Mouse (Mus musculus) small intestine, adult 2 months (tissue): ENCODE data around the gene Scgb1a1. TPM values are rescaled to one million over a fixed set of nuclear protein-coding genes. Genes with fewer than 3 reads are reported as not detected.
A peak's percentile ranks its signal among the peaks of the same experiment; 100 is the strongest.

Experiments used
- H3K27ac ChIP-seq: fragments of 200-500 bp; 2 replicates; pipeline ENCODE4 v1.5.1; 2012; ENCODE audit warnings: low read depth, low read length, control low read depth, inconsistent platforms; ENCODE audit not compliant: insufficient read depth
- H3K27me3 ChIP-seq: fragments of 200-500 bp; 2 replicates; pipeline ENCODE4 v1.6.1; 2012; ENCODE audit warnings: mild to moderate bottlenecking, moderate library complexity, low read length, inconsistent platforms; ENCODE audit not compliant: control insufficient read depth, insufficient read depth
- H3K36me3 ChIP-seq: fragments of 200-500 bp; 2 replicates; pipeline ENCODE4 v1.6.1; 2012; ENCODE audit warnings: mild to moderate bottlenecking, low read length, control low read depth, inconsistent platforms; ENCODE audit not compliant: control insufficient read depth, insufficient read depth
- H3K4me1 ChIP-seq: fragments of 200-500 bp; 2 replicates; pipeline ENCODE4 v1.6.1; 2012; ENCODE audit warnings: low read length, inconsistent platforms, mixed read lengths; ENCODE audit not compliant: control insufficient read depth, insufficient read depth, insufficient read length
- H3K4me3 ChIP-seq: fragments of 200-500 bp; 2 replicates; pipeline ENCODE4 v1.5.1; 2012; ENCODE audit warnings: low read depth, mild to moderate bottlenecking, control low read depth, inconsistent platforms, low read length, moderate library complexity
- CTCF ChIP-seq: fragments of 200-500 bp; IDR thresholded peaks from 2 replicates; pipeline ENCODE4 v1.5.1; 2012; ENCODE audit warnings: low read depth, mild to moderate bottlenecking, control low read depth, inconsistent platforms, low read length, moderate library complexity, mixed read lengths; ENCODE audit not compliant: insufficient replicate concordance, insufficient read length; ENCODE audit errors: extremely low read depth
- POLR2A ChIP-seq: fragments of 200-500 bp; IDR thresholded peaks from 2 replicates; pipeline ENCODE4 v1.6.1; 2012; ENCODE audit warnings: low read depth, mild to moderate bottlenecking, control low read depth, inconsistent platforms, low read length, moderate library complexity
- WGBS: fragments of 180-500 bp; shearing (Covaris S2); methylation state at CpG from one replicate; pipeline ENCODE4 v1.1.7; 2018; 5-methylcytosine and 5-hydroxymethylcytosine counted together
- polyA plus RNA-seq: library from polyadenylated mRNA; depleted of rRNA; stranded (reverse); fragments of >200 nt; gene quantifications from 2 replicates; pipeline ENCODE4 v1.2.3, GENCODE M21; 2012

The Scgb1a1 gene
- polyA plus RNA-seq, 1 experiment: 3.7 TPM

- WGBS: 20% methylated on average over 9 of the region's 9 CpGs
- no peak overlapping the region for H3K4me3 ChIP-seq
- TF ChIP-seq CTCF: no peak
- TF ChIP-seq POLR2A: no peak
- H3K27ac ChIP-seq: peak overlapping the region; percentile 53
- no peaks in the 10 kb centered on the region for H3K27me3 ChIP-seq
- H3K36me3 ChIP-seq: no peaks in the 10 kb centered on the region
- peaks cover 16% of the 10 kb centered on the region; the same call in 1 of the 2 replicates for H3K4me1 ChIP-seq
Measured at GRCm38 (mm10) chr19:9065621-9066561, 21.9 kb downstream of the Scgb1a1 start.

- 89% methylated on average over 3 of the region's 3 CpGs for WGBS
- Histone ChIP-seq H3K4me3 (no peak overlapping the region), H3K36me3 (no peaks in the 10 kb centered on the region), H3K4me1 (peaks cover 11% of the 10 kb centered on the region; the same call in 1 of the 2 replicates), H3K27me3 (no peaks in the 10 kb centered on the region), H3K27ac (no peak overlapping the region)
- TF ChIP-seq POLR2A (no peak), CTCF (no peak)
Measured at GRCm38 (mm10) chr19:9063831-9064230, 23.9 kb downstream of the Scgb1a1 start.

GRCm38 (mm10) chr19:9062822-9063221 is 24.9 kb downstream of the Scgb1a1 start:
- WGBS: 82% methylated on average over 2 of the region's 2 CpGs
- no peaks in the 10 kb centered on the region for H3K27me3 ChIP-seq

GRCm38 (mm10) chr19:9061221-9061893 is 26.4 kb downstream of the Scgb1a1 start:
- H3K4me3 ChIP-seq: no peak overlapping the region
- no peak overlapping the region for H3K27ac ChIP-seq
- H3K36me3 ChIP-seq: no peaks in the 10 kb centered on the region
- no peaks in the 10 kb centered on the region for H3K27me3 ChIP-seq
- TF ChIP-seq POLR2A (no peak), CTCF (no peak)
- WGBS: 89% methylated on average over 8 of the region's 8 CpGs
- H3K4me1 ChIP-seq: peaks cover 10% of the 10 kb centered on the region; the same call in 1 of the 2 replicates

More at GRCm38 (mm10) chr19:9062822-9063221, 24.9 kb downstream of the Scgb1a1 start:
- H3K36me3 ChIP-seq: no peaks in the 10 kb centered on the region
- H3K27ac ChIP-seq: no peak overlapping the region
- TF ChIP-seq CTCF: no peak
- no peak for TF ChIP-seq POLR2A
- peaks cover 11% of the 10 kb centered on the region; the same call in 1 of the 2 replicates for H3K4me1 ChIP-seq
- H3K4me3 ChIP-seq: no peak overlapping the region

GRCm38 (mm10) chr19:9060103-9060502 is 27.7 kb downstream of the Scgb1a1 start:
- Histone ChIP-seq H3K27me3 (no peaks in the 10 kb centered on the region), H3K36me3 (no peaks in the 10 kb centered on the region), H3K27ac (no peak overlapping the region), H3K4me3 (no peak overlapping the region), H3K4me1 (peaks cover 2% of the 10 kb centered on the region; the same call in 1 of the 2 replicates)
- TF ChIP-seq POLR2A (no peak), CTCF (no peak)
- WGBS: 69% methylated on average over 4 of the region's 4 CpGs

- Histone ChIP-seq H3K4me3 (no peak overlapping the region), H3K36me3 (no peaks in the 10 kb centered on the region), H3K27me3 (no peaks in the 10 kb centered on the region), H3K27ac (no peak overlapping the region), H3K4me1 (no peaks in the 10 kb centered on the region)
- TF ChIP-seq POLR2A (no peak), CTCF (no peak)
- WGBS: 81% methylated on average over 7 of the region's 7 CpGs
Measured at GRCm38 (mm10) chr19:9059391-9059790, 28.4 kb downstream of the Scgb1a1 start.

GRCm38 (mm10) chr19:9058944-9059343 is 28.8 kb downstream of the Scgb1a1 start:
- Histone ChIP-seq H3K27ac (no peak overlapping the region), H3K27me3 (no peaks in the 10 kb centered on the region), H3K4me1 (no peaks in the 10 kb centered on the region), H3K4me3 (no peak overlapping the region), H3K36me3 (no peaks in the 10 kb centered on the region)
- TF ChIP-seq POLR2A: no peak
- no peak for TF ChIP-seq CTCF
- 76% methylated on average over 4 of the region's 4 CpGs for WGBS
